Comparison of ENCODE assay signal across 16 mouse cellular contexts in genomic region chr9:101439856-101440255, GRCm38 (mm10).
DNase-seq lines count a peak whose midpoint lies in the region; ATAC-seq lines count a peak whose summit lies in the region.
"Had no signal": no experiment of that assay in that cellular context is flagged by ENCODE, and none has a peak within 500 bp of the region (broad histone marks: within the 10 kb centered on the region; RNA-seq: fewer than 3 reads in every experiment).

No protein-coding gene starts in this region.

- H3K9me3 ChIP-seq in heart, embryonic 11.5 days (replicated peaks; ENCODE audit: control insufficient read depth, low read length): no peaks in the 10 kb centered on the region
- H3K9me3 ChIP-seq in limb, embryonic 10.5 days (replicated peaks): no peaks in the 10 kb centered on the region
- no peaks in the 10 kb centered on the region for H3K9me3 ChIP-seq in hindbrain, embryonic 14.5 days (ENCODE audit: control insufficient read depth, low read length)
- H3K9me3 ChIP-seq: midbrain, embryonic 12.5 days had no signal

- no peak overlapping the region for H3K27ac ChIP-seq in heart, embryonic 11.5 days (ENCODE audit: low read depth, low read length)
- H3K27ac ChIP-seq in limb, embryonic 10.5 days: peak overlapping the region; percentile 8; the same call in 1 of the 2 replicates
- H3K27ac ChIP-seq in hindbrain, embryonic 14.5 days: no peak overlapping the region
- H3K27ac ChIP-seq: macrophage; midbrain, embryonic 12.5 days had no signal

- H3K4me2 ChIP-seq in heart, embryonic 11.5 days: no peak overlapping the region
- H3K4me2 ChIP-seq in hindbrain, embryonic 14.5 days (replicated peaks): no peak overlapping the region
- H3K4me2 ChIP-seq: midbrain, embryonic 12.5 days had no signal

- no peak overlapping the region for H3K4me3 ChIP-seq in heart, embryonic 11.5 days (ENCODE audit: low read depth, low read length)
- H3K4me3 ChIP-seq in limb, embryonic 10.5 days: no peak overlapping the region
- H3K4me3 ChIP-seq in hindbrain, embryonic 14.5 days (replicated peaks; ENCODE audit: low read length): no peak overlapping the region
- H3K4me3 ChIP-seq: erythroblast, embryonic 14.5 days; midbrain, embryonic 12.5 days had no signal

- no peak overlapping the region for H3K9ac ChIP-seq in heart, embryonic 11.5 days (ENCODE audit: low read depth, low read length)
- no peak overlapping the region for H3K9ac ChIP-seq in hindbrain, embryonic 14.5 days
- H3K9ac ChIP-seq: liver, postnatal 0 days; midbrain, embryonic 12.5 days had no signal

- peak; percentile 38 to 62 for DNase-seq in heart, adult 18-20 months
- peak; percentile 14 for DNase-seq in right cerebral cortex, adult 18-20 months
- no peak for DNase-seq in right cerebral cortex, postnatal 36 days (ENCODE audit: low spot score in 2 of 2)
- peak; percentile 41 to 59 for DNase-seq in heart, adult 9 months (ENCODE audit: low spot score in 2 of 2)
- no peak for DNase-seq in limb, embryonic 10.5 days (ENCODE audit: low spot score)
- no peak for DNase-seq in hindbrain, embryonic 14.5 days (ENCODE audit: low spot score)
- DNase-seq: liver; liver, postnatal 0 days had no signal

- H3K36me3 ChIP-seq in heart, embryonic 11.5 days (ENCODE audit: control insufficient read depth, insufficient read depth, low read length): no peaks in the 10 kb centered on the region
- no peaks in the 10 kb centered on the region for H3K36me3 ChIP-seq in limb, embryonic 10.5 days
- no peaks in the 10 kb centered on the region for H3K36me3 ChIP-seq in hindbrain, embryonic 14.5 days (replicated peaks; ENCODE audit: control insufficient read depth, insufficient read depth)
- H3K36me3 ChIP-seq: midbrain, embryonic 12.5 days had no signal

- H3K4me1 ChIP-seq in heart, embryonic 11.5 days (ENCODE audit: control insufficient read depth, insufficient read depth, low read length): no peaks in the 10 kb centered on the region
- H3K4me1 ChIP-seq in limb, embryonic 10.5 days: peaks cover 7% of the 10 kb centered on the region
- H3K4me1 ChIP-seq in hindbrain, embryonic 14.5 days (replicated peaks; ENCODE audit: control insufficient read depth, insufficient read depth, low read length): no peaks in the 10 kb centered on the region
- H3K4me1 ChIP-seq: midbrain, embryonic 12.5 days had no signal

- ATAC-seq in heart, embryonic 11.5 days (replicated peaks; ENCODE audit: insufficient number of reproducible peaks, low FRiP score, low TSS enrichment): no peak
- ATAC-seq in hindbrain, embryonic 14.5 days (ENCODE audit: low FRiP score): no peak
- ATAC-seq: forebrain, embryonic 14.5 days; hindbrain, embryonic 16.5 days; intestine, postnatal 0 days; liver, postnatal 0 days; Patski had no signal

- H3K27me3 ChIP-seq in heart, embryonic 11.5 days (ENCODE audit: control insufficient read depth, insufficient read depth, low read length): no peaks in the 10 kb centered on the region
- no peaks in the 10 kb centered on the region for H3K27me3 ChIP-seq in limb, embryonic 10.5 days (ENCODE audit: low read depth, poor library complexity, severe bottlenecking)
- H3K27me3 ChIP-seq in hindbrain, embryonic 14.5 days (ENCODE audit: control insufficient read depth, insufficient read depth, low read length): no peaks in the 10 kb centered on the region
- H3K27me3 ChIP-seq: midbrain, embryonic 12.5 days; Patski had no signal

- WGBS in heart, embryonic 11.5 days (ENCODE audit: insufficient replicate concordance): 85% methylated on average over 6 of the region's 6 CpGs
- 94% methylated on average over 6 of the region's 6 CpGs for WGBS in limb, embryonic 10.5 days
- 79% methylated on average over 6 of the region's 6 CpGs for WGBS in hindbrain, embryonic 14.5 days

Comparison
In these comparisons a context has a peak if more than half of its experiments do, and no peak if none do; other contexts are left out.
1. DNase-seq: peak in heart, adult 18-20 months (2 of 2), right cerebral cortex, adult 18-20 months (single experiment) and heart, adult 9 months (2 of 2); none in right cerebral cortex, postnatal 36 days (0 of 2), limb, embryonic 10.5 days (single experiment) and hindbrain, embryonic 14.5 days (single experiment).